Mouse (Mus musculus) liver, embryonic 14.5 days (tissue): Measurements from ENCODE around the gene Gabbr2.

Experiments used
- CTCF ChIP-seq: IDR thresholded peaks from 2 replicates; pipeline ENCODE4 v1.5.1; 2016; ENCODE audit warnings: antibody characterized with exemption, low read depth, control low read depth
- EP300 ChIP-seq: IDR thresholded peaks from 2 replicates; pipeline ENCODE4 v1.6.1; 2016; ENCODE audit warnings: antibody characterized with exemption, low read depth

GRCm38 (mm10) chr4:46630390-46630789, 361.3 kb downstream of the Gabbr2 start:
- peak; percentile 53 for TF ChIP-seq CTCF
- no peak for TF ChIP-seq EP300
